Mouse (Mus musculus): Measurements from ENCODE around the gene Kctd11.
"Not testable (repeated sequence)": the region's sequence is repeated elsewhere in the genome, so short reads cannot be mapped to it uniquely, and the experiment has no call there.

Gene Kctd11

GRCm38 (mm10) chr11:69881787-69882670 is 823 bp upstream of the Kctd11 start:
- DNase-seq (ENCODE audit: inconsistent ontology term) = no peak

- peak; percentile 88 for DNase-seq (ENCODE audit: inconsistent ontology term)
Observed at GRCm38 (mm10) chr11:69880506-69880852, 727 bp downstream of the Kctd11 start.

GRCm38 (mm10) chr11:69879711-69880110 is 1.5 kb downstream of the Kctd11 start:
- no peak for DNase-seq (ENCODE audit: inconsistent ontology term)

GRCm38 (mm10) chr11:69878952-69879351 is 2.3 kb downstream of the Kctd11 start:
- DNase-seq (ENCODE audit: inconsistent ontology term) = no peak

GRCm38 (mm10) chr11:69878399-69878798 is 2.8 kb downstream of the Kctd11 start:
- no peak for DNase-seq (ENCODE audit: inconsistent ontology term)

- DNase-seq (ENCODE audit: inconsistent ontology term) = no peak
Observed at GRCm38 (mm10) chr11:69877878-69878277, 3.3 kb downstream of the Kctd11 start, which contains the start of gene Tmem95. Tmem95 (minus strand) TSS chr11:69878018.

GRCm38 (mm10) chr11:69876867-69877266 is 4.3 kb downstream of the Kctd11 start:
- DNase-seq (ENCODE audit: inconsistent ontology term) = peak; percentile 85

GRCm38 (mm10) chr11:69876186-69876585 is 5.0 kb downstream of the Kctd11 start:
- peak; percentile 65 for DNase-seq (ENCODE audit: inconsistent ontology term)

- DNase-seq (ENCODE audit: inconsistent ontology term) = no peak
Observed at GRCm38 (mm10) chr11:69872451-69872850, 8.8 kb downstream of the Kctd11 start.

GRCm38 (mm10) chr11:69871822-69872221 is 9.4 kb downstream of the Kctd11 start:
- DNase-seq (ENCODE audit: inconsistent ontology term) = no peak

GRCm38 (mm10) chr11:69870289-69871069 is 10.7 kb downstream of the Kctd11 start:
- no peak for DNase-seq (ENCODE audit: inconsistent ontology term)

- DNase-seq (ENCODE audit: inconsistent ontology term) = no peak
Observed at GRCm38 (mm10) chr11:69867335-69867734, 13.9 kb downstream of the Kctd11 start.

- no peak for DNase-seq (ENCODE audit: inconsistent ontology term)
Observed at GRCm38 (mm10) chr11:69865561-69865960, 15.6 kb downstream of the Kctd11 start.

- no peak for DNase-seq (ENCODE audit: inconsistent ontology term)
Observed at GRCm38 (mm10) chr11:69864138-69864860, 16.9 kb downstream of the Kctd11 start.

- DNase-seq (ENCODE audit: inconsistent ontology term) = not testable (repeated sequence)
Observed at GRCm38 (mm10) chr11:69863729-69864128, 17.5 kb downstream of the Kctd11 start.

- DNase-seq (ENCODE audit: inconsistent ontology term) = no peak
Observed at GRCm38 (mm10) chr11:69858113-69858998, 22.9 kb downstream of the Kctd11 start, which contains the start of gene Tnk1. Tnk1 (minus strand) TSS chr11:69858730.

- DNase-seq (ENCODE audit: inconsistent ontology term) = peak; percentile 22
Observed at GRCm38 (mm10) chr11:69855347-69855746, 25.9 kb downstream of the Kctd11 start.

GRCm38 (mm10) chr11:69854680-69855079 is 26.5 kb downstream of the Kctd11 start:
- no peak for DNase-seq (ENCODE audit: inconsistent ontology term)

GRCm38 (mm10) chr11:69853994-69854393 is 27.2 kb downstream of the Kctd11 start:
- DNase-seq (ENCODE audit: inconsistent ontology term) = no peak

- no peak for DNase-seq (ENCODE audit: inconsistent ontology term)
Observed at GRCm38 (mm10) chr11:69850754-69851153, 30.5 kb downstream of the Kctd11 start.

GRCm38 (mm10) chr11:69849884-69850283 is 31.3 kb downstream of the Kctd11 start:
- no peak for DNase-seq (ENCODE audit: inconsistent ontology term)
